Mouse (Mus musculus) midbrain, embryonic 10.5 days (tissue): ENCODE results near the gene Sh3kbp1. TPM values are rescaled to one million over a fixed set of nuclear protein-coding genes. Genes with fewer than 3 reads are reported as not detected.

Experiments
- DNase-seq: peaks from one replicate; pipeline ENCODE4 v3.0.0-alpha.2; 2017; ENCODE audit warnings: low spot score
- H3K27ac ChIP-seq: fragments of 300-500 bp; sonication (generic); replicated peaks from 2 replicates; pipeline ENCODE4 v1.5.1; 2016; ENCODE audit warnings: mild to moderate bottlenecking
- H3K27me3 ChIP-seq: fragments of 300-500 bp; sonication (generic); 2 replicates; pipeline ENCODE4 v1.6.1; 2016; ENCODE audit warnings: low read depth, mild to moderate bottlenecking; ENCODE audit not compliant: poor library complexity, severe bottlenecking
- H3K36me3 ChIP-seq: fragments of 300-500 bp; sonication (generic); 2 replicates; pipeline ENCODE4 v1.6.1; 2016; ENCODE audit warnings: mild to moderate bottlenecking, moderate library complexity
- H3K4me1 ChIP-seq: fragments of 300-500 bp; sonication (generic); 2 replicates; pipeline ENCODE4 v1.6.1; 2016
- H3K4me3 ChIP-seq: fragments of 300-500 bp; sonication (generic); 2 replicates; pipeline ENCODE4 v1.5.1; 2016; ENCODE audit warnings: mild to moderate bottlenecking, moderate library complexity
- H3K9me3 ChIP-seq: fragments of 300-500 bp; sonication (generic); replicated peaks from 2 replicates; pipeline ENCODE4 v1.6.1; 2016; ENCODE audit warnings: mild to moderate bottlenecking
- WGBS: fragments of 180-500 bp; shearing (Covaris S2); methylation state at CpG from one replicate; pipeline ENCODE4 v1.1.7; 2016; 5-methylcytosine and 5-hydroxymethylcytosine counted together
- polyA plus RNA-seq: library from polyadenylated mRNA; unstranded; fragments of >200 nt; fragmentation: Nextera tagmentation; extraction: Ambion mirVana; gene quantifications from 2 replicates; pipeline ENCODE4 v1.2.1, GENCODE M21; 2016

The Sh3kbp1 gene
- polyA plus RNA-seq, 1 experiment from 2014 or later: 21.1 TPM

DNA sequence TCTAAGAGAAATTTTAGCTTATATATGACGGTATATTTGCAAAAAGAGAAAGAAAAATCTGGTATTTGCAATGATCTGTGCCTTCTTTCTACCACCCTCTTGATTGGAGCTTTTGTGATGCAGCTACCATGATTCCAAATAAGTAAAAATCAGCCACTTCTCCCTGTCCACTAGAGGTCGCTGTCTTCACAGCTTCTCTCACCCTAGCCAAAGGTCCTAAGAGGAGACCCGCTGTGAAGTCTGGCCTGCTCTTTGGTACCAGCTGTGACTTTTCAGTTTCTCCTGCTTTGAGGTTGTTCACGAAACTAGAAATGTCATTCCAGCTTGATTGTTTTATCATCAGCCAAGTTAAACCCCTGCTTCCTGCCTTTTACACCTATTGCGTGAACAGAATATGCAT, 346.7 kb downstream of the Sh3kbp1 start:
- Histone ChIP-seq H3K36me3 (no peaks in the 10 kb centered on the region), H3K9me3 (no peaks in the 10 kb centered on the region), H3K4me3 (no peak overlapping the region), H3K27ac (no peak overlapping the region), H3K4me1 (no peaks in the 10 kb centered on the region), H3K27me3 (peaks cover 95% of the 10 kb centered on the region)
- 28% methylated on average over 5 of the region's 5 CpGs for WGBS
- DNase-seq: peak; percentile 19

DNA sequence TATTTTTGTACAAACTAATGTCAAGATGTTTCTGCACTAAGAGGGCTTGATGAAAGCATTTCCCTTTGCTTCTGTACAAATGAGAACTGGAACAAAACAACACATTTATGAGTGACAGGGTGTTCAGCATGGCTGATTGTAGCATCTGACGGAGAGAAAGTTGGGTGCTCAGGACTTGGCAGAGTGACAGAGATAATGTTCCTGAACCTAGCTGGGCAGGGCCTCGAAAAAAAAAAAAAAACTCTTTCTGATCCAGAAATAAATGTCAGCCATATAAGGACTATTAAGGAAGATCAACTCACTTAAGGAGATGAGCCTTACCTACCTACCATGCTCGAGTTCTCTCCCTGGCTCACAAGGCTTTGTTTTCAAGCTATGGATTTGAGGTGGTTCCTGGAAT, 349.2 kb downstream of the Sh3kbp1 start:
- Histone ChIP-seq H3K36me3 (no peaks in the 10 kb centered on the region), H3K4me3 (no peak overlapping the region), H3K9me3 (no peaks in the 10 kb centered on the region), H3K27ac (no peak overlapping the region), H3K27me3 (peaks cover 94% of the 10 kb centered on the region), H3K4me1 (no peaks in the 10 kb centered on the region)
- WGBS: 72% methylated on average over 3 of the region's 3 CpGs
- no peak for DNase-seq

DNA sequence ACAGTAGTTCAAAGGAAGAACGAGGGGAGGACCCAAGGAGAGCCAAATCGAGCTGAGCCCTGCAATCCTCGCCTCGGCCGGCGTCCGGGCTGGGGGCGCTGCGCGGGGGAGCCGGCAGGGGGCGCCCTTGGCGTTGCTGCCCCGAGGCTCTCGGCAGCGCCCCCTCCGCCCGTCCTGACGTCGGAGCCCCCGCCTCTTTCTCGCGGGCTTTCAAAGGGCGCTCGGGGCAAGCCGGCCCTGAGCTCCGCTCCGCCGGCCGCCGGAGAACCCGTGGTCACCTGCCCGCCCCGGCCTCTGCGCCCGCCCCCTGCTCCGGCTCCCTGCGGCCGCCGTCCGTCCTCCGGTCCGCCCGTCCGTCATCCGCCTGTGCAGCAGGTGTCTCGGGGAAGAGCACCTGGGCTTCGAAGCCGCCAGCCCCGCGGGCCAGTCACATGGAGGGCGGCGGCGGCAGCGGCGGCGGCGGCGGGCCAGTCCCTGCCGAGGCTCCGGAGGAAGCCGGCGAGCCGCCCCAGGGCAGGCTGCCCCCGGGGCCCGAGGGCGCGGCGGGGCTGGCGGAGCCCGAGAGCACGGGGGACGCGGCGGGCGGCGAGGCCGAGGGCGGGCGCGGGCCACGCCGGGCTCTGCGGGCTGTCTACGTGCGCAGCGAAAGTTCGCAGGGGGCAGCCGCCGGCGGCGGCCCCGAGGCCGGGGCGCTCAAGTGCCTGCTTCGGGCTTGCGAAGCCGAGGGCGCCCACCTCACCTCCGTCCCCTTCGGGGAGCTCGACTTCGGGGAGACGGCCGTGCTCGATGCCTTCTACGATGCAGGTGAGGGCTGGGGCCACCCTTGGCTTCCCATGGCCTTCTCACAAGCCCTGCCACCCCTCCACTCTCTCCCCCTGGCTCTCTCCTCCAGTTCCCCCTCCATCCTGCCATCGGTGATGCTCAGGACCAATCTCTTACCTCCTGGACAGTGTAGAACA, 361.2 kb downstream of the Sh3kbp1 start, which contains the start of gene Map3k15:
TSS of gene Map3k15 (plus strand) at position 432 of the 959 bp plus-strand sequence.
- Histone ChIP-seq H3K27me3 (peaks cover 93% of the 10 kb centered on the region), H3K4me1 (no peaks in the 10 kb centered on the region), H3K4me3 (peak within 1 kb of the TSS; percentile 56), H3K9me3 (no peaks in the 10 kb centered on the region), H3K27ac (peak within 1 kb of the TSS; percentile 69), H3K36me3 (no peaks in the 10 kb centered on the region)
- DNase-seq: peak; percentile 50
- 34% methylated on average over 100 of the region's 108 CpGs for WGBS

DNA sequence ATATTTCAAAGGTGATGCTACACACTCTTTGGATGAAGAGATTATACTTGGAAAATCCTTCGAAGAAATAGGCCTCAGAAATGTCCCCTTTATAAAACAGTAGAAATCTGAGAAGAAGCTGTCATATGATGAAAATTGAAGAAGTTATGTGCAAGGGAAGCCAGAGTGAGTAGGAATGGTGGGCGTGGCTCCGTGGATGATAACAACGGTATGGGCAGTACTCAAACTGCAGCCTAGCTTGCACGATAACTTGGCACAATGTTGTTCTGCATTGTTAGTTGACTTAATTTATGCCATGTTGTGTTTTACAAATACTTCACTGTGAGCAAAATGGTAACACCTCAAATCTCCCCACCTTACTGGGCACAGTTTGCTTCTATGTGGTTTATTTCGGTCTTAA, 368.7 kb downstream of the Sh3kbp1 start:
- peaks cover 94% of the 10 kb centered on the region for H3K27me3 ChIP-seq
- H3K4me1 ChIP-seq: no peaks in the 10 kb centered on the region
- H3K36me3 ChIP-seq: no peaks in the 10 kb centered on the region
- 88% methylated on average over 6 of the region's 6 CpGs for WGBS
- H3K27ac ChIP-seq: no peak overlapping the region
- H3K9me3 ChIP-seq: no peaks in the 10 kb centered on the region
- no peak overlapping the region for H3K4me3 ChIP-seq
- DNase-seq: no peak

Other genes starting within 250 kb of the Sh3kbp1 start
- gene Map7d2, start 212.7 kb upstream of the Sh3kbp1 start, polyA plus RNA-seq: 11.4 and 14.8 TPM in 2 replicates
- gene Bclaf3, start 100.6 kb upstream of the Sh3kbp1 start, polyA plus RNA-seq: 23.2 and 27.4 TPM in 2 replicates